Mouse (Mus musculus) heart, adult 10 weeks (tissue): ENCODE data around the gene Olfr17. TPM values are rescaled to one million over a fixed set of nuclear protein-coding genes. Genes with fewer than 3 reads are reported as not detected.

Source experiments
- polyA plus RNA-seq: library from polyadenylated mRNA; stranded (reverse); fragments of 350-450 nt; fragmentation: Illumina TruSeq; extraction: RNeasy Lipid Tissue Mini Kit (QIAGEN cat#74804); gene quantifications from one replicate; pipeline ENCODE4 v1.2.3, GENCODE M21; 2014; ENCODE audit warnings: low read depth, low replicate concordance

Olfr17 gene
- polyA plus RNA-seq = not detected

DNA sequence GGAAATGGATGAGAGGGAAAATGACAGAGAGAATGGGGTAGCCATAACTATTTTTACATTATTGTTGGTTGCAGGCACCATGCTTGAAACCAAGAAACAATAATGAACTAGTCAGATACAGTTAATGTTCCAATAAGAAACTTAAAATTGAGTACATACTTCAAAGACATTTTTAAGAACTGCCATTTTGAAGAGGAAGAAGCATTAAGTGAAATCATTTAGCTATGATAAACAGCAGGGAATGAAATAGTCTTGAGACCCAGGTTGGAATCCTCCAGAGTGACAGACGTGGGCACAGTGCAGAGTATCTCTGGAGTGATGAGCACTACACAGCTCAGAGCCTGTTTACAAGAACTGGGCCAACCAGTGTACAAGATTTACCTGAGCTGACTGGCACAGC, at the start of gene Olfr17:
TSS of gene Olfr17 (plus strand) at position 301 of the 400 bp plus-strand sequence.

DNA sequence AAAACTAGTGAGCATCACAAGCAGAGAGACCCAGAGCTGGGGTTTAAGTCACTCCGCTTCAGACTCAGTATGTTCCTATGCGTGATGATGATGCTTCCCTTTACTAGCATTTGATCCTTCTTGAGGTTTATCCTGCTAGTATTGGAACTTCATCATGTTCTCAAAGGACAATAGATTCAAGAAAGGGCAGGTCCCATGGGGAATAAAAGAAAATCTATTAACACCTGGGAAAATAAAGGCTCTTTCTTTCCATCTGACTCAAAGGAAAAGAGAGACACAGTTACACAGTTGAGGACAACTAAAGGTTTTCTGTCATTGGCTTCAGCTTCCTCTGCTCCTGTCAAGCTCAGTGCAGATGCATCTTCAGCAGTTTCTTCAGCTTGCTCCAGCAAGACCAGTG, 22.3 kb upstream of the Olfr17 start, which contains the start of gene Olfr714:
TSS of gene Olfr714 (plus strand) at position 301 of the 400 bp plus-strand sequence.

DNA sequence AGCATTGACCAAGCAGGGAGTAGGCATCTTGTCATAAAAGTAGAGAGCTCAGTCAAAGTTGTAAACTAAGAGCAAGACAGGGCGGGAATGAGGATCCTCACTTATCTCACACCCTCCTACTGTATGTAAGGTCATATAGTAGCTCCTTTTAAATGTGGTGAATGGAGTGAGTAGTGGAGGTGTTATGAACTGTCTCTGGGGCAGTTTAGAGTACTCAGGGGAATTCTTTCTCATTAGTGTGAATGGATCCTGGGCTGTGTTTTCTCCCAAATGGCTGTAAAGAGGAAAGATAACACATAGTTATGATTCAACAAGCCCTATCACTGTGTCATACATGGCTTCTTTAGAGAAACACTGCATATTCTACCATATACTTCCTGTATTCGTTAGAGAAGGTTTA, 17.2 kb downstream of the Olfr17 start, which contains the start of gene Olfr715b:
TSS of gene Olfr715b (minus strand) at position 101 of the 400 bp plus-strand sequence.

DNA sequence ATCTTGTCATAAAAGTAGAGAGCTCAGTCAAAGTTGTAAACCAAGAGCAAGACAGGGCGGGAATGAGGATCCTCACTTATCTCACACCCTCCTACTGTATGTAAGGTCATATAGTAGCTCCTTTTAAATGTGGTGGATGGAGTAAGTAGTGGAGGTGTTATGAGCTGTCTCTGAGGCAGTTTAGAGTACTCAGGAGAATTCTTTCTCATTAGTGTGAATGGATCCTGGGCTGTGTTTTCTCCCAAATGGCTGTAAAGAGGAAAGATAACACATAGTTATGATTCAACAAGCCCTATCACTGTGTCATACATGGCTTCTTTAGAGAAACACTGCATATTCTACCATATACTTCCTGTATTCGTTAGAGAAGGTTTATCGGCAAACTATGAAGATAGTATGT, 38.0 kb downstream of the Olfr17 start, which contains the start of gene Olfr715:
TSS of gene Olfr715 (minus strand) at position 101 of the 400 bp plus-strand sequence.

DNA sequence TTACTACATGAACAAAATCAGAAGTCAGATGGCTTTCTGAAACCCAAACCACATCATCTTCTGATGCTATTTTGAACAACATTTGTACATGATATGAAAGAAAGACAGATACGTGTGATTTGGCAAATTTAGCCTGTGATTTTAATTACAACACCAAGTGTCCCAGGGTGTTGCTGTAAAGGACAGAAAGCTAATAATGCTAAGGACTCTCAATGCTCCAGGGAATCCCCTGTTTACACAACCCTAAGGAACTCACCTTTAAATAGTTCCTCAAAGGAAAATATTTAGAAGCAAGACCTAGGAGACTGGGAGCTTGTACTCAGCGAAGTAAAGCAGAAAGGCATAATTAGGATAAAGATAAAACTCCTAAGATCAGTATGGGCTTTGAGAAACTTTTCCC, 45.0 kb downstream of the Olfr17 start, which contains the start of gene Olfr716:
TSS of gene Olfr716 (plus strand) at position 301 of the 400 bp plus-strand sequence.

Other genes starting within 250 kb of the Olfr17 start
- gene Olfr703, start 249.9 kb upstream of the Olfr17 start, polyA plus RNA-seq = not detected
- gene Olfr704, start 230.0 kb upstream of the Olfr17 start, polyA plus RNA-seq = not detected
- gene Olfr705, start 216.3 kb upstream of the Olfr17 start, polyA plus RNA-seq = not detected
- gene Olfr706, start 205.1 kb upstream of the Olfr17 start, polyA plus RNA-seq = not detected
- gene Olfr707, start 192.0 kb upstream of the Olfr17 start, polyA plus RNA-seq = not detected
- gene Olfr1532-ps1, start 185.2 kb upstream of the Olfr17 start, polyA plus RNA-seq = not detected
- not detected for gene Olfr709-ps1, start 161.0 kb upstream of the Olfr17 start, polyA plus RNA-seq
- not detected for gene Olfr710, start 144.9 kb upstream of the Olfr17 start, polyA plus RNA-seq
- gene Olfr6, start 129.3 kb upstream of the Olfr17 start, polyA plus RNA-seq = not detected
- gene Olfr711, start 117.8 kb upstream of the Olfr17 start, polyA plus RNA-seq = not detected
- not detected for gene Olfr2, start 87.1 kb upstream of the Olfr17 start, polyA plus RNA-seq
- not detected for gene Olfr713, start 62.0 kb upstream of the Olfr17 start, polyA plus RNA-seq
- not detected for gene Olfr714, start 22.2 kb upstream of the Olfr17 start, polyA plus RNA-seq
- gene Olfr715b, start 17.1 kb downstream of the Olfr17 start, polyA plus RNA-seq = not detected
- not detected for gene Olfr715, start 37.9 kb downstream of the Olfr17 start, polyA plus RNA-seq
- gene Olfr716, start 45.1 kb downstream of the Olfr17 start, polyA plus RNA-seq = not detected
- gene Nlrp14, start 73.8 kb downstream of the Olfr17 start, polyA plus RNA-seq = not detected
- not detected for gene Rbmxl2, start 116.2 kb downstream of the Olfr17 start, polyA plus RNA-seq